Mouse (Mus musculus) activated CD4-positive, CD25-positive, alpha-beta regulatory T cell (primary cell): ENCODE measurements around the gene Tmem204. TPM values are rescaled to one million over a fixed set of nuclear protein-coding genes. Genes with fewer than 3 reads are reported as not detected.

Experiments used
- polyA plus RNA-seq, 2 experiments: library from polyadenylated mRNA; unstranded; fragments of 100-300 nt; shearing (Covaris generic); gene quantifications; one replicate each; pipeline ENCODE4 v1.2.1; 2017

Gene Tmem204
- 1 to 10 TPM in 1 of 2 experiments, under 1 TPM in 1; 0.91 to 1.0 TPM for polyA plus RNA-seq

GRCm38 (mm10) chr17:25083444-25083931, at the start of gene Tmem204:
Gene Tmem204 (minus strand): TSS chr17:25083591.

GRCm38 (mm10) chr17:25120406-25120805, 37.0 kb upstream of the Tmem204 start, which contains the start of gene Ptx4:
Gene Ptx4 (plus strand): TSS chr17:25120760.

DNA sequence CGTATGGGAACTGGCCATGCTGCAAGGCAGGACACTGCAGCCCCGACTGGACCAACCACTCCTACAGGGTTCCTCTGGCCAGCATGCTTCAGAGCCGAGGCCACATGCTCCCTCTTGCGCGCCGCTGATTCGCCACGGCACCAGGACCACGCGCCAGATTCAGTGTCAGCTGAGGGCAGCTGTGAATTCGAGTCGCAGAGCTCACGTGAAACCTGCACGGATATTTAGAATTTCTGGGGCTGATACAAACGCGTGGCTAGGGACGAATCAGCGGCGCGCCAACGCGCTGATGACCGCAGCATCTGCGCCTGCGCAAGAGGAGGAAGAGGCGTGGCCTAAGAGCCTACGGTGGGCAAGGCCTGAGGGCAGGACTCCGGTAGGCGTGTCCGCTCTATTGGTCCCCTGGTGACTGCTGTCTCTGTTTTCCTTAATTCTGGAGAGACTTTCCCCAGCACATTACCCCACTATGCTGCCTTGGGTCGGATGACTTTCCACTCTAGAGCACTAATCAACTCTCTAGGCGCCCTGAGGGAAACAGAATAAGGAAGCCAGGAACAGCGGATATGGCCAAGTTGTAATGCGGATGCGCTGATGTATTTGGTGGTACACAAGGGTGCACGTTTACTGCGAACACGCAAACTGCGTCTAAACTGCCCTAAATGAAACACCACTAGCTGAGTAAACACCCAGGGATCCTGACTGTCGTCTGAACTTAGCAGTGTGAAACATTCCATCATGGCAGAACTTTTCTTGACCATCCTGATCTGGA, 32.5 kb upstream of the Tmem204 start, which contains the start of gene Telo2:
TSS of gene Telo2 (minus strand) at position 304 of the 769 bp plus-strand sequence.

DNA sequence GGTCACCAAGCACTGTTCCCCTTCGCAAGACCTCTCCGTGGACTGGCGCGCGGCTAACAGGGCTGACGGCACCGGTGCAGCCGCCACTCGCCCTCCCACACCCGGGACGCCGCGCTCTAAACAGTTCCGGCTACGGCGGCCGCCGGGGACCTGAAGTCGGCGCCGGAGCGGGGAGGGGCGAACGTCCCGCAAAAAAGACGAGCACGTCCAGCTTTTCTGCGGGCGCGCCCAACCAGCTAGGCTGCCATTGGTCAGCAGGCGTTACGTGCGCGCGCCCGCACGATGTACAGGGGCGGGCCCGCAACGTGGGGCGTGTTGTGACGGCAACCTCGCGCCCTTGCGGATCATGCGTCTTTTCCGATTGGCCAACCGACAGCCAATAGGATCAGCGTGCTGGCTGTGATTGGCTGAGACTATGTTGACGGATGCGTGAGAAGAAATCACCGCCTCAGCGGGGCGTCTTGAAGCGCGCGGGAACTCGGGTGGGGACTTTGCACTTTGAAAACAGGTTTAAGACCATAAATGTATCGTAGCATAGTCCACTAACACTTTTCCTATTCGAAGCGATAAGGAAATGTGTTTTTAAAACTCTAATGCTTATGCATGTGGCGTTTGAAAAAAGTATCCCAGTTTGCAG, 67.6 kb downstream of the Tmem204 start, which contains the start of the genes Cramp1l and Ift140:
TSS of gene Cramp1l (minus strand) at position 134 of the 637 bp plus-strand sequence.
TSS of gene Ift140 (plus strand) at position 431 of the 637 bp plus-strand sequence.

Other genes with a start within 250 kb of the Tmem204 start
- 10 to 100 TPM; 31.4 to 43.7 TPM for gene Hagh, start 243.4 kb downstream of the Tmem204 start, polyA plus RNA-seq
- 1 to 10 TPM; 2.1 to 2.5 TPM for gene Fahd1, start 233.2 kb downstream of the Tmem204 start, polyA plus RNA-seq
- not detected for gene Igfals, start 217.6 kb downstream of the Tmem204 start, polyA plus RNA-seq
- gene Nubp2, start 197.2 kb downstream of the Tmem204 start, polyA plus RNA-seq: 100 to 1,000 TPM; 110 to 137 TPM
- gene Spsb3, start 196.9 kb downstream of the Tmem204 start, polyA plus RNA-seq: 10 to 100 TPM; 55.8 to 76.0 TPM
- gene Eme2, start 188.5 kb downstream of the Tmem204 start, polyA plus RNA-seq: 10 to 100 TPM; 35.1 to 39.1 TPM
- gene Mrps34, start 188.5 kb downstream of the Tmem204 start, polyA plus RNA-seq: 100 to 1,000 TPM in 1 of 2 experiments, 10 to 100 TPM in 1; 86.5 to 135 TPM
- 10 to 100 TPM; 51.3 to 58.1 TPM for gene Nme3, start 187.1 kb downstream of the Tmem204 start, polyA plus RNA-seq
- gene Mapk8ip3, start 146.6 kb downstream of the Tmem204 start, polyA plus RNA-seq: 10 to 100 TPM; 30.5 to 33.8 TPM
- gene Jpt2, start 122.9 kb downstream of the Tmem204 start, polyA plus RNA-seq: 10 to 100 TPM; 29.2 to 35.8 TPM
- gene Cramp1l, start 67.8 kb downstream of the Tmem204 start, polyA plus RNA-seq: 10 to 100 TPM in 1 of 2 experiments, 1 to 10 TPM in 1; 7.4 to 11.0 TPM
- 10 to 100 TPM; 13.6 to 14.1 TPM for gene Ift140, start 67.5 kb downstream of the Tmem204 start, polyA plus RNA-seq
- gene Telo2, start 32.4 kb upstream of the Tmem204 start, polyA plus RNA-seq: 10 to 100 TPM; 18.6 to 21.5 TPM
- gene Ptx4, start 37.2 kb upstream of the Tmem204 start, polyA plus RNA-seq: under 1 TPM in 1 of 2 experiments, not detected in 1; 0.33 TPM
- 10 to 100 TPM; 26.5 to 27.8 TPM for gene Clcn7, start 49.8 kb upstream of the Tmem204 start, polyA plus RNA-seq
- under 1 TPM in 1 of 2 experiments, not detected in 1; 0.14 TPM for gene Ccdc154, start 78.9 kb upstream of the Tmem204 start, polyA plus RNA-seq
- gene Gm38655, start 91.9 kb upstream of the Tmem204 start, polyA plus RNA-seq: not detected
- 10 to 100 TPM; 21.9 to 25.9 TPM for gene BC003965, start 101.0 kb upstream of the Tmem204 start, polyA plus RNA-seq
- gene Unkl, start 104.8 kb upstream of the Tmem204 start, polyA plus RNA-seq: 10 to 100 TPM; 15.9 to 31.9 TPM
- gene Gnptg, start 156.5 kb upstream of the Tmem204 start, polyA plus RNA-seq: 100 to 1,000 TPM in 1 of 2 experiments, 10 to 100 TPM in 1; 78.6 to 103 TPM
- gene Tsr3, start 156.6 kb upstream of the Tmem204 start, polyA plus RNA-seq: 10 to 100 TPM; 65.0 to 68.1 TPM
- gene Baiap3, start 172.8 kb upstream of the Tmem204 start, polyA plus RNA-seq: 10 to 100 TPM; 19.7 to 99.3 TPM
- 100 to 1,000 TPM; 545 to 561 TPM for gene Ube2i, start 191.0 kb upstream of the Tmem204 start, polyA plus RNA-seq
- gene Prss34, start 214.8 kb upstream of the Tmem204 start, polyA plus RNA-seq: not detected
- not detected for gene Prss28, start 225.1 kb upstream of the Tmem204 start, polyA plus RNA-seq
- gene Prss29, start 235.1 kb upstream of the Tmem204 start, polyA plus RNA-seq: not detected